Mouse (Mus musculus) embryonic fibroblast, embryonic 13.5 days (primary cell): Measurements from ENCODE around the gene Gmip.

ENCODE experiments used
- CTCF ChIP-seq: IDR thresholded peaks from 2 replicates; pipeline ENCODE4 v1.5.1; 2011; ENCODE audit warnings: mild to moderate bottlenecking, control low read depth, low read length, moderate library complexity, borderline replicate concordance; ENCODE audit not compliant: insufficient read depth
- POLR2A ChIP-seq: IDR thresholded peaks from 2 replicates; pipeline ENCODE4 v1.6.1; 2011; ENCODE audit warnings: low read depth, mild to moderate bottlenecking, control low read depth, low read length, moderate library complexity

GRCm38 (mm10) chr8:69808094-69808863 lies at the start of gene Gmip:
- TF ChIP-seq POLR2A (peak; percentile 64), CTCF (no peak)
